Mouse (Mus musculus) B cell, adult 2 months (primary cell): Measurements from ENCODE around the gene Nrde2.
A peak's percentile ranks its signal among the peaks of the same experiment; 100 is the strongest.

Experiments
- DNase-seq, 2 experiments: peaks; one replicate each; pipeline ENCODE4 v3.0.0; 2022

Nrde2 gene

GRCm38 (mm10) chr12:100159261-100159975 is at the start of gene Nrde2:
Gene Nrde2 (minus strand): TSS chr12:100159653.
- peak; percentile 87 to 88 for DNase-seq

GRCm38 (mm10) chr12:100206926-100207325 is 47.5 kb upstream of the Nrde2 start:
- DNase-seq: no peak

- no peak for DNase-seq
Measured at GRCm38 (mm10) chr12:100206521-100206920, 47.1 kb upstream of the Nrde2 start.

- no peak for DNase-seq
Measured at GRCm38 (mm10) chr12:100205156-100205555, 45.7 kb upstream of the Nrde2 start.

GRCm38 (mm10) chr12:100203759-100204158 is 44.3 kb upstream of the Nrde2 start:
- DNase-seq: no peak

GRCm38 (mm10) chr12:100201838-100202237 is 42.4 kb upstream of the Nrde2 start:
- DNase-seq: peak; percentile 89 to 90

- no peak for DNase-seq
Measured at GRCm38 (mm10) chr12:100201363-100201711, 41.9 kb upstream of the Nrde2 start.

GRCm38 (mm10) chr12:100200645-100201362 is 41.4 kb upstream of the Nrde2 start:
- DNase-seq: peak; percentile 63 to 70

GRCm38 (mm10) chr12:100199891-100200644 is 40.6 kb upstream of the Nrde2 start:
- peak; percentile 73 to 76 for DNase-seq

GRCm38 (mm10) chr12:100198967-100199660 is 39.7 kb upstream of the Nrde2 start, which contains the start of gene Calm1:
Gene Calm1 (plus strand): TSS chr12:100199435.
- peak; percentile 96 to 97 for DNase-seq

GRCm38 (mm10) chr12:100196786-100197185 is 37.3 kb upstream of the Nrde2 start:
- DNase-seq: no peak

GRCm38 (mm10) chr12:100194181-100194580 is 34.7 kb upstream of the Nrde2 start:
- DNase-seq: peak; percentile 47 to 48

- DNase-seq: no peak
Measured at GRCm38 (mm10) chr12:100190802-100191201, 31.3 kb upstream of the Nrde2 start.

- peak; percentile 60 to 63 for DNase-seq
Measured at GRCm38 (mm10) chr12:100187756-100188430, 28.4 kb upstream of the Nrde2 start.

- DNase-seq: peak; percentile 98 to 99
Measured at GRCm38 (mm10) chr12:100187013-100187755, 27.7 kb upstream of the Nrde2 start.

GRCm38 (mm10) chr12:100186376-100186775 is 26.9 kb upstream of the Nrde2 start:
- no peak for DNase-seq

- DNase-seq: no peak
Measured at GRCm38 (mm10) chr12:100185897-100186296, 26.4 kb upstream of the Nrde2 start.

- DNase-seq: peak in 1 of 2 experiments; percentile 32
Measured at GRCm38 (mm10) chr12:100184976-100185375, 25.5 kb upstream of the Nrde2 start.

- DNase-seq: peak; percentile 68 to 75
Measured at GRCm38 (mm10) chr12:100183970-100184369, 24.5 kb upstream of the Nrde2 start.

- DNase-seq: peak in 1 of 2 experiments; percentile 35
Measured at GRCm38 (mm10) chr12:100182676-100183075, 23.2 kb upstream of the Nrde2 start.

- DNase-seq: no peak
Measured at GRCm38 (mm10) chr12:100180802-100181201, 21.3 kb upstream of the Nrde2 start.
